ENCODE assay signal across 8 mouse cellular contexts in the genomic region with DNA sequence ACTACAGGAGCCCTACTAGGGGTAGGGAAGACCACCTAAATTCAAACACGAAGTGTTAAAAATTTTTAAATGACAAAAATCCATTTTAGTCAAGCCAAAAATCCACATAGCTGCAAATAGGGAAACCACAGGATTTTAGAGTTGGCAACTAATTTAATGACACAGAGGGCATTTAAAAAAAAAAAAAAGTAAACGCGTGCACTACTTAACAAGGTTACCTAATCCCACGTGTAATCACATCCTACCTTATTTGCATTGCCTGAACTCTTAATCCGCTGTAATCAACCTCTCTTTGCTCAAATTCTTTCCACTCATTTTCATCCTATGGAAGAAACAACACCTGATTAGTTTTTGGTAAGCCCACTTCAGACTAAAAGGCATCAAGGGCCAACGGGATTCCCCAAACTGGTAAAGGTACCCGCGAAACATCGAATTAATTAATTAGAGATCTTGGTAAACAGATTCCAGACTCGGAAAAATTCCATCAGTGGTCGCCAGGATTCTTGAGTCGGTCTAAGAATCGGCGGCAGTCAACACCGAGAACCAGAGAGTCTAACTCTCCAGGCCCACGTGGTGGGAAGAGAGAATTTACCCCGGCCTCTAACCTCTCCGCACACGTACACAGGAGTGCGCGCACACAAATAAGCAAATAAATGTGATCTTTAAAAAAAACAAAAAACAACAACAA. TPM values are rescaled to one million over a fixed set of nuclear protein-coding genes. Genes with fewer than 3 reads are reported as not detected.
DNase-seq lines count a peak whose midpoint lies in the region; ATAC-seq lines count a peak whose summit lies in the region.

No protein-coding gene starts in this region.

- H3K9me3 ChIP-seq in forebrain, embryonic 12.5 days = no peaks in the 10 kb centered on the region
- H3K9me3 ChIP-seq in lung, embryonic 16.5 days (ENCODE audit: control insufficient read depth, low read length) = no peaks in the 10 kb centered on the region
- H3K9me3 ChIP-seq in stomach, embryonic 16.5 days (replicated peaks; ENCODE audit: control insufficient read depth, low read length) = no peaks in the 10 kb centered on the region

- intact Hi-C loops in heart, postnatal 25 days (cut with DNase I) = loop anchor here (5.0 to 10.0 kb wide), 3 partner anchors 57 to 703 kb away; a partner anchor contains a TSS

- H3K36me3 ChIP-seq in forebrain, embryonic 12.5 days (replicated peaks) = peaks cover 28% of the 10 kb centered on the region
- H3K36me3 ChIP-seq in lung, embryonic 16.5 days (ENCODE audit: control insufficient read depth, insufficient read depth, low read length) = peaks cover 18% of the 10 kb centered on the region
- no peaks in the 10 kb centered on the region for H3K36me3 ChIP-seq in stomach, embryonic 16.5 days (ENCODE audit: control insufficient read depth, insufficient read depth, low read length)

- no peak overlapping the region for H3K27ac ChIP-seq in forebrain, embryonic 12.5 days
- no peak overlapping the region for H3K27ac ChIP-seq in lung, embryonic 16.5 days (ENCODE audit: low read length)
- peak overlapping the region; percentile 98; the same call in 1 of the 2 replicates for H3K27ac ChIP-seq in stomach, embryonic 16.5 days (ENCODE audit: low read length)

- peak; percentile 87 for DNase-seq in heart, adult 11 months
- no peak for DNase-seq in heart, postnatal 25 days (ENCODE audit: low spot score)
- DNase-seq in R1 (ENCODE audit: low read depth, low spot score) = peak; percentile 71
- DNase-seq in kidney, adult 18-20 months = peak; percentile 30

- 1% methylated on average over 21 of the region's 21 CpGs for WGBS in forebrain, embryonic 12.5 days
- under 1% methylated on average over 21 of the region's 21 CpGs for WGBS in lung, embryonic 16.5 days
- WGBS in stomach, embryonic 16.5 days = 1% methylated on average over 21 of the region's 21 CpGs

- ATAC-seq in forebrain, embryonic 12.5 days (ENCODE audit: low FRiP score) = no peak
- no peak for ATAC-seq in lung, embryonic 16.5 days (ENCODE audit: low read depth)
- ATAC-seq in stomach, embryonic 16.5 days (ENCODE audit: insufficient read depth, low FRiP score) = no peak
- no peak for ATAC-seq in frontal cortex, adult (ENCODE audit: low TSS enrichment)

- peak overlapping the region; percentile 96 for H3K9ac ChIP-seq in forebrain, embryonic 12.5 days
- H3K9ac ChIP-seq in lung, embryonic 16.5 days (ENCODE audit: low read length) = peak overlapping the region; percentile 98
- H3K9ac ChIP-seq in stomach, embryonic 16.5 days (ENCODE audit: low read length) = peak overlapping the region; percentile 97

- no peaks in the 10 kb centered on the region for H3K27me3 ChIP-seq in forebrain, embryonic 12.5 days
- no peaks in the 10 kb centered on the region for H3K27me3 ChIP-seq in lung, embryonic 16.5 days (ENCODE audit: control insufficient read depth, insufficient read depth, low read depth, low read length)
- no peaks in the 10 kb centered on the region for H3K27me3 ChIP-seq in stomach, embryonic 16.5 days (ENCODE audit: control insufficient read depth, insufficient read depth, low read length)

- peaks cover 26% of the 10 kb centered on the region for H3K4me1 ChIP-seq in forebrain, embryonic 12.5 days
- H3K4me1 ChIP-seq in lung, embryonic 16.5 days (replicated peaks; ENCODE audit: control insufficient read depth, insufficient read depth, low read length) = peaks cover 18% of the 10 kb centered on the region
- H3K4me1 ChIP-seq in stomach, embryonic 16.5 days (ENCODE audit: control insufficient read depth, insufficient read depth, low read length) = peaks cover 21% of the 10 kb centered on the region

- H3K4me3 ChIP-seq in forebrain, embryonic 12.5 days (replicated peaks) = peak overlapping the region; percentile 90
- peak overlapping the region; percentile 96 for H3K4me3 ChIP-seq in lung, embryonic 16.5 days (ENCODE audit: low read length)
- peak overlapping the region; percentile 92 for H3K4me3 ChIP-seq in stomach, embryonic 16.5 days (replicated peaks; ENCODE audit: low read length)

- H3K4me2 ChIP-seq in forebrain, embryonic 12.5 days = peak overlapping the region; percentile 82
- H3K4me2 ChIP-seq in lung, embryonic 16.5 days (ENCODE audit: low read depth, low read length) = peak overlapping the region; percentile 83
- peak overlapping the region; percentile 73 for H3K4me2 ChIP-seq in stomach, embryonic 16.5 days (ENCODE audit: low read depth, low read length)

RNA-seq across cellular contexts. Expression of a gene that starts 1.8 kb away (rescaled TPM):
- 100 to 1,000 TPM; 102 to 104 TPM for total RNA-seq in heart, postnatal 25 days (2021)
- 122 and 132 TPM in 2 replicates for polyA plus RNA-seq in forebrain, embryonic 12.5 days (2016; fragmentation: Nextera tagmentation; extraction: Ambion mirVana)
- polyA plus RNA-seq in lung, embryonic 16.5 days (2015; fragmentation: Nextera tagmentation; extraction: Ambion mirVana) = 88.8 and 92.7 TPM in 2 replicates
- 80.8 and 91.8 TPM in 2 replicates for polyA plus RNA-seq in stomach, embryonic 16.5 days (2015; fragmentation: Nextera tagmentation; extraction: Ambion mirVana)

RNA-seq across cellular contexts. Expression of a gene that starts 58.9 kb away (rescaled TPM):
- 10 to 100 TPM in 1 of 2 experiments, 1 to 10 TPM in 1; 9.8 to 12.2 TPM for total RNA-seq in heart, postnatal 25 days (2021)
- 94.9 and 96.7 TPM in 2 replicates for polyA plus RNA-seq in forebrain, embryonic 12.5 days (2016; fragmentation: Nextera tagmentation; extraction: Ambion mirVana)
- polyA plus RNA-seq in lung, embryonic 16.5 days (2015; fragmentation: Nextera tagmentation; extraction: Ambion mirVana) = 57.7 and 64.0 TPM in 2 replicates
- polyA plus RNA-seq in stomach, embryonic 16.5 days (2015; fragmentation: Nextera tagmentation; extraction: Ambion mirVana) = 41.8 and 43.6 TPM in 2 replicates

RNA-seq across cellular contexts. Expression of a gene that starts 59.0 kb away (rescaled TPM):
- total RNA-seq in heart, postnatal 25 days (2021) = under 1 TPM in 1 of 2 experiments, not detected in 1; 0.14 TPM
- 1.9 and 3.3 TPM in 2 replicates for polyA plus RNA-seq in forebrain, embryonic 12.5 days (2016; fragmentation: Nextera tagmentation; extraction: Ambion mirVana)
- 2.3 and 4.0 TPM in 2 replicates for polyA plus RNA-seq in lung, embryonic 16.5 days (2015; fragmentation: Nextera tagmentation; extraction: Ambion mirVana)
- polyA plus RNA-seq in stomach, embryonic 16.5 days (2015; fragmentation: Nextera tagmentation; extraction: Ambion mirVana) = 3.7 and 4.4 TPM in 2 replicates
